Mouse (Mus musculus) ovary, postnatal 10 days (tissue): Measurements from ENCODE around the gene Cmtm5.
A peak's percentile ranks its signal among the peaks of the same experiment; 100 is the strongest.

ENCODE experiments used
- DNase-seq: peaks from one replicate; pipeline ENCODE4 v3.0.0; 2022; ENCODE audit warnings: low spot score

Cmtm5 gene

GRCm38 (mm10) chr14:54935904-54936830, at the start of gene Cmtm5:
Gene Cmtm5, plus strand, starts transcription at chr14:54936261.
- no peak for DNase-seq

DNA sequence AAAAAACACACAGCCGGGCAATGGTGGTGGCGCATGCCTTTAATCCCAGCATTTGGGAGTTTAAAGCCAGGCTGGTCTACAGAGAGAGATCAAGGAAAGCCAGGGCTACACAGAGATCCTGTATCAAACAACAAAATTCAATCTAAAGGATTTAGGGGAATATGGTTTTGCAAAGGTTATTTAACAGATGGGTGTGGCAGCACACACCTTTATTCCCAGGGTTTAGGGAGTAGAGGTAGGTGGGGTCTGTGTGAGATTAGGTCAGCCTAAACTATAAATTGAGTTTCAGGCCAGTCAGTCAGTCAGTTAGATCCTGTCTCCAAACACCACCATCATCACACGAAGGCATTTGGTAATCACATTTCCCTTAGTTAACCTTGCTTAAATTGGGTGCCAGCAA, 43.9 kb upstream of the Cmtm5 start, which contains the start of gene Pabpn1:
Pabpn1 (plus strand) TSS at position 301 of the 400 bp plus-strand sequence.
- no peak for DNase-seq

DNA sequence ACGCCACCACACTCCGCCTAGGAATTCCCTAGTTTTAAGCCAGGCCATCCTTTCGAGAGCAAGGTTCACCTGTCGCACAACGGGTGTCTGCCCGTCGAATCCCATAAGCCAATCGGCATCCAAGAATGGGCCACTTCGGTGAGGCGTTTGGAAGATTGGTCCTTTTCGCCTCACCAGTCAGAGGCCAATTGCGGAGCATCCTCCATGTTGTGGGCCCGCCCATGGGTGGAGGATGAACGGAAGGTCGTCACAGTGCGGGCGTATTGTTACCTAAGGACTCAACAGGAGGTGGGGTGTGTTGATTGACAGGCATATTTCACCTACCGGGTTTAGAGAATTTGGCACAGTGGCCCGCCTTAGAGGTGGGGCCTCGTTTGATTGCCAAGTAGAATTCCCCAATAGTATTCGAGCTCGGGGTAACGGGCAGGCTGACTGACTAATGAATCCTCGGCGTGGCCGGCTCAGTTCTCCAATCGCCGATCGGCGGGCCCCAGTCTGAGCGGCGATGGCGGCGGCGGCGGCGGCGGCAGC, 42.3 kb upstream of the Cmtm5 start:
- peak; percentile 96 for DNase-seq

- peak; percentile 54 for DNase-seq
These were observed 41.5 kb upstream of the Cmtm5 start for GRCm38 (mm10) chr14:54894296-54895151.

- DNase-seq: no peak
These were observed 38.6 kb upstream of the Cmtm5 start for GRCm38 (mm10) chr14:54897445-54897844.

DNA sequence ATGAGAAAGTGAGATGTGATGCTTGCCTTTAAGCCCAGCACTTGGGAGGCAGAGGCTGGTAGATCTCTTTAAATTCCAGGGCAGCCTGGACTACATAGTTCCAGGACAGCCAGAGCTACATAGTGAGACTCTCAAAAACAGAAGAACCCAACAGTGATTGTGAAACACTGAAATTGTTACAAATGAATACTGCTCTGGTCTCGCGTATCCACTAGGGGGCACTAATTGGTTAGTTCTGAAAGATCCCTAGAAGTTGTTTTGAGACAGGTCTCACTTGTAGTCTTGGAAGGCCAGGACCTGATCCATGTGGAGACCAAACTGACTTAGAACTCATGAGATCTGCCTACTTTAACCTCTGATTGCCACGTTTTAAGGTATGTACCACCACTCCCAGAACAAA, 35.7 kb upstream of the Cmtm5 start:
- DNase-seq: no peak

DNA sequence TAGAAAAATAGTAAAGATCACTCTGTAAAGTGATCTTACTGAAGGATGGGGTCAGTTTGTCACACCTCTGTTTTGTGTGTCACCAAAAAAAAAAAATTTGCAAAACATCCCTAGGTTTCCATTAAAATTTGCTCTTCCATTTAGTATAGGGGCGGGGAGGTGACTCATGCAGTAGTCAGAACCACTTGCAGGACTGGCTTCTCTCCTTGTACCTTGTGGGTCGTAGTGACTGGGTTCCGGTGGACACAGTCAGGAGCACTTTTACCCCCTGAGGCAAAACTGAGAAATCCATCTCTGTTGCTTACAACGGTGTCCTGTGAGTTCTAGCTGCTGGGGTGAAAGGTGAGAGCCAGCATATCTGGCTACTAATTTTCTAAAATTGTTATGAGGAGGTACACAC, 32.4 kb upstream of the Cmtm5 start:
- DNase-seq: no peak

- DNase-seq: no peak
These were observed 27.4 kb upstream of the Cmtm5 start for GRCm38 (mm10) chr14:54908682-54909081.

GRCm38 (mm10) chr14:54912109-54912850, 23.8 kb upstream of the Cmtm5 start:
- DNase-seq: no peak

- DNase-seq: peak; percentile 64
These were observed 23.2 kb upstream of the Cmtm5 start, which contains the start of gene Slc22a17 for GRCm38 (mm10) chr14:54912886-54913285. Gene Slc22a17, minus strand, starts transcription at chr14:54913132.

DNA sequence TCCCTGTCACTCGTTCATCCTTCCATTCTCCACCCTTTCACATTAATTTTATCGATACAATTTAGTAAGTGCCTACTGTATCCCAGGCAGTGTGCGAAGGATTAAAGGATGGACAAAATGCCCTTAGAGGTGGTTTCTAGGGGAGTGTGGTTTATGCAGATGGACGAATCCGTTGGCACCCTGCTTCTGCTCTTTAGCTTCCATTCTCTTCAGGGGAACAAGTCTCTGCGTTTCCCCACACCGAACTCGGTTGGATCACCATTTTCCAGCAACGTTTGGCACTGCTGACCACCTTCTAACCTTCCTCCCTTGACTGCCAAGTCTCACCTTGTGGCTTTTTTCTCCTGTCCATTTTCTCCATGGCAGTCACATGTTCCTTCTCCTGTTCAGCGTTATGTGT, 22.7 kb upstream of the Cmtm5 start:
- no peak for DNase-seq

GRCm38 (mm10) chr14:54920076-54920685, 15.9 kb upstream of the Cmtm5 start:
- DNase-seq: no peak

DNA sequence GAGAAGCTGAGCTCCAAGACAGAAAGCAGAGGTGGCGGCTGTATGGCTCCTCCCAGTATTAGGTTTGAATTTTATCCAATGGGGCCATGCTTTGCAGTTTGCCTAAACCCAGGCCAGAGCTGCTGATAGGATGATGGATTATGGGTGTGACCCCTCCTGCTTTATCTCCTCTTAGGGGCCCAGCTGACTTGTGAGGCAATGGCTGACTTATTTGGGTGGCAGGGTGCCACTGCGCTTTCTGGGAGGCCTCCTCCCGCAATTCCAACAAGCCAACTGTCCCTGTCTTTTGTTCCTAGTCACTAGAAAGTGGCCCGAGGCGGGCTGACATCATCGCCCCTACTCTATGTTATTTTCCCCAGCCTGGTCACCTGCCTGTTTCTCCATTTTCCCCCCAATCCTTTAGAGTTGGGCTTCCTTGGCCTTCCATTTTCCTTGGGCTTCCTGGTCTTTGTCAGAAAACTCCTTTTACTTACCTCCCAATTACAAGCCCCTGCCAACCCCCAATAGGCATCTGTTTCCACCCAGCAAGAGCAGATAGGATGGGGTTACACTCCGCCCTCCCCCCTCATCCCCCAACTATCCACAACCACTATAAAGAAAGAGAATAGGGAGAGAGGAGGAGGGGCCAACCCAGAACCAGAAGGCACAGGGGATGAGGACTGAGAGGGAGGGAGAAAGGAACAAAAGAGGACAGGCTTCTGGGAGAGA, 11.3 kb upstream of the Cmtm5 start:
- peak; percentile 56 for DNase-seq

- peak; percentile 71 for DNase-seq
These were observed 10.4 kb upstream of the Cmtm5 start, which contains the start of gene Efs for GRCm38 (mm10) chr14:54925349-54926342. Gene Efs, minus strand, starts transcription at chr14:54926126.

GRCm38 (mm10) chr14:54926401-54927158, 9.5 kb upstream of the Cmtm5 start:
- DNase-seq: peak; percentile 57

- DNase-seq: no peak
These were observed 8.8 kb upstream of the Cmtm5 start for GRCm38 (mm10) chr14:54927296-54927695.

DNA sequence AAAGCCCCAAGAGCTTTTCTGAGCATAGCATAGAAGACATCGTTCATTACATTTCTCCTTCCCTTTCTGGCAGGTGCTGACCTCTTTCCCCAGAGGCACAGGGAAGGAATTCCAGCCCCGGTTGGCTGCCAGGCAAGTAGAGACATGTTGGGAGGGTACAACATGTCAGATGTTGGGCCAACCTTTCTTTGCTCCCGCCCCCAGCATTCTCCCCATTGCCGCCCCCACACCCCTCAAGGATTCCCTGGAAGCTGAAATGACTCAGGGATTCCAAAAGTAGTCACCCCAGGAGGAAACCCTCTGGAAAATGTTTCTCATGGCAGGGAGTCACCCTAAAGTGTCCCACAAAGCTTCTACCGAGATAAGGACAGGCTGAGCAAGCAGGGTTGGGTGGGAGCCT, 6.3 kb upstream of the Cmtm5 start:
- no peak for DNase-seq

- DNase-seq: no peak
These were observed 5.6 kb upstream of the Cmtm5 start for GRCm38 (mm10) chr14:54930431-54930830.
